Mouse (Mus musculus): ENCODE measurements around the gene Mrnip. TPM values are rescaled to one million over a fixed set of nuclear protein-coding genes. Genes with fewer than 3 reads are reported as not detected.

The Mrnip gene
- polyA plus RNA-seq, 1 experiment from 2014 or later, result 38.8 TPM

DNA sequence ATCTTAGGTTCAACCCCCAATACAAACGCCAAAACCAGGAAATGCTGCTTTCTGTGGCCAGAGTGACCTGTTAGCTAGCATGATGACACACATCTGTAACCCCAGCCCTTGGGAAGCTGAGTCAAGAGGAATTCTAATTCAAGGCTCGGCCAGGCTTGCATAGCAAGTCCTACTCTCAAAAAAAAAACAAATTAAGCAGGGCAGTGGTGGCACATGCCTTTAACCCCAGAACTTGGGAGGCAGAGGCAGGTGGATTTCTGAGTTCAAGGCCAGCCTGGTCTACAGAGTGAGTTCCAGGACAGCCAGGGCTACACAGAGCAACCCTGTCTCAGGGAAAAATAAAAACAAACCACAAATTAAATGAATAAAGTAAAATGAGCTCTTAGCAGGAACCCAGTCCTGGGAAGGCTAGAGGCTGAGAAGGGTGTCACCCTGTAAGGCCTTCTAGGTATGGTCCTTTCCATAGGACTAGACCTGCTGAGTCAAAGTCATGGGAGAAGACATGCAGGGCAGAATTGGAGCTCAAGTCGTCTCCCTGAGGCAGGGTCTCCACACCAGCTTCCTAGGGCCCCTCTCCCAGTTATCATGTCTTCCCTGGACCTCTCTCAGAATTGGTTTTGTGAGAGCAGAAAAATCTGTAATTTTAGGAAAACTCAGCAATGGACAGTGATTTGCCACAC is 38.0 kb downstream of the Mrnip start:
- Histone ChIP-seq H3K27me3 (ENCODE audit: control insufficient read depth, insufficient read depth, low read length) (no peaks in the 10 kb centered on the region), H3K36me3 (ENCODE audit: control insufficient read depth, insufficient read depth, low read length) (peaks cover 5% of the 10 kb centered on the region), H3K9ac (replicated peaks; ENCODE audit: low read length) (no peak overlapping the region), H3K9me3 (ENCODE audit: control insufficient read depth, low read length) (no peaks in the 10 kb centered on the region), H3K27ac (replicated peaks; ENCODE audit: low read depth, low read length) (no peak overlapping the region), H3K4me3 (replicated peaks; ENCODE audit: low read depth, low read length) (no peak overlapping the region), H3K4me1 (ENCODE audit: control insufficient read depth, insufficient read depth, low read length) (peaks cover 22% of the 10 kb centered on the region), H3K4me2 (ENCODE audit: low read length) (no peak overlapping the region)
- WGBS, result 80% methylated on average over 3 of the region's 3 CpGs
- ATAC-seq (ENCODE audit: low FRiP score, low TSS enrichment), result no peak
- DNase-seq, result no peak

DNA sequence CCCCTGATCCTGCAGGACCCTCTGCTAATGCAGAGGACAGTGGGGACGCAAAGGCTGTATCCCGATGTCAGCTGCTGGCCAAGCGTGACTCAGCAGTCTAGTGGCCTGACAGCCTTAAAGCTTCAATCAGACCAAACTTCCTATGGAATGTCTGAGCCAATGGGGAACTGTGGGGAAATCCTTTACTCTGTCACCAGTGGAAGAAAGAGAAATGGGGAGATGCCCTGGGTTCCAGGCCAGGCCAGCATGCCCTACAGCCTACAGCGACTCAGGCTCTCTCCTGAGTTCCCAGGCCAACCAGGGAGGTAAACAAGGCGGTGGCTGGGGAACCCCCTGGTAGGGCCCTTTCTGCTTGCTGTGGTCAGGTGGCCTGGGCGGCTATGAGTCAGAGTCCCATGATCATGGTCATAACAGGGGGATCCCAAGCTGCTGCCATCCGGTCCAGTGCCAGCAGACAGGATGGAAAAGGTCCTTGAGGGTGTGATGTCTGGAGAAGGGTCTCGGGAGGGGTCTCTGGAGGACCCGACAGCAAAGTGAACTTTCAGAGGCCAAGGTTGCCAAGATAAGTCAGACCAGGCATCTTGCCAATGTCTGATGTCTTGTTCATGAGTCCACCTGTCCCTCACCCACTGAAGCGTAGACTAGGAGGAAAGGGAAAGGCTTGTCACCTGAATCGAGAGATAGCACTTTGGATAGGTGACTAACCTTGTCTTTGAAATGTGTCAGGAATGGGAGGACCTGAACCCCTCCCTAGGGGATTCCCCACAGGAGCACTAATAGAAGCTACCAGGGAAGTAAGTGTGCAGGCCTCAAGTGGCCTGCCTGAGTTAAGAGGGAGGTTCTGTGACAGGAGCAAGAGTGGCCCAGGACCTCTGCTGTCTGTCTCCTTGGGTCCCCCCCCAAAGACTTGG is 38.9 kb downstream of the Mrnip start:
- no peak overlapping the region for H3K27ac ChIP-seq (replicated peaks; ENCODE audit: low read depth, low read length)
- no peaks in the 10 kb centered on the region for H3K36me3 ChIP-seq (ENCODE audit: control insufficient read depth, insufficient read depth, low read length)
- no peak overlapping the region for H3K4me3 ChIP-seq (replicated peaks; ENCODE audit: low read depth, low read length)
- peaks cover 22% of the 10 kb centered on the region for H3K4me1 ChIP-seq (ENCODE audit: control insufficient read depth, insufficient read depth, low read length)
- DNase-seq, result no peak
- H3K27me3 ChIP-seq (ENCODE audit: control insufficient read depth, insufficient read depth, low read length), result no peaks in the 10 kb centered on the region
- 65% methylated on average over 11 of the region's 11 CpGs for WGBS
- no peaks in the 10 kb centered on the region for H3K9me3 ChIP-seq (ENCODE audit: control insufficient read depth, low read length)
- H3K4me2 ChIP-seq (ENCODE audit: low read length), result no peak overlapping the region
- H3K9ac ChIP-seq (replicated peaks; ENCODE audit: low read length), result no peak overlapping the region
- no peak for ATAC-seq (ENCODE audit: low FRiP score, low TSS enrichment)

DNA sequence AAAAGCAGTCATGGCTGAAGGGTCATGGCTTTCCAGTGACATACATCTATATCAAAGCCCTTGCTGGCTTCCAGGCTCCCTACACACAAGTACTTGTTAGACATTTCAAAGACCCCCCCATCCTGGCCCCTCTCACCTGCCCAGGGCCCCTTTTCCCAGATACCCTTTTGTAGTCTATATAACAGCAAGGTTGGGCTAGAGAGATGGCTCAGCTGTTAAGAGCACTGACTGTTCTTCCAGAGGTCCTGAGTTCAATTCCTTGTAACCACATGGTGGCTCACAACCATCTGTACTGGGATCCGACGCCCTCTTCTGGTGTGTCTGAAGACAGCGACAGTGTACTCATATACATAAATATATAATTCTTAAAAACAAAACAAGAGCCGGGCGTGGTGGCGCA is 40.4 kb downstream of the Mrnip start:
- no peak overlapping the region for H3K9ac ChIP-seq (replicated peaks; ENCODE audit: low read length)
- H3K27me3 ChIP-seq (ENCODE audit: control insufficient read depth, insufficient read depth, low read length), result no peaks in the 10 kb centered on the region
- peaks cover 11% of the 10 kb centered on the region; the same call in 1 of the 2 replicates for H3K4me1 ChIP-seq (ENCODE audit: control insufficient read depth, insufficient read depth, low read length)
- no peak overlapping the region for H3K4me2 ChIP-seq (ENCODE audit: low read length)
- no peaks in the 10 kb centered on the region for H3K9me3 ChIP-seq (ENCODE audit: control insufficient read depth, low read length)
- H3K27ac ChIP-seq (replicated peaks; ENCODE audit: low read depth, low read length), result no peak overlapping the region
- H3K4me3 ChIP-seq (replicated peaks; ENCODE audit: low read depth, low read length), result no peak overlapping the region
- DNase-seq (no peak), ATAC-seq (ENCODE audit: low FRiP score, low TSS enrichment) (no peak)
- H3K36me3 ChIP-seq (ENCODE audit: control insufficient read depth, insufficient read depth, low read length), result no peaks in the 10 kb centered on the region
- 90% methylated on average over 6 of the region's 6 CpGs for WGBS

DNA sequence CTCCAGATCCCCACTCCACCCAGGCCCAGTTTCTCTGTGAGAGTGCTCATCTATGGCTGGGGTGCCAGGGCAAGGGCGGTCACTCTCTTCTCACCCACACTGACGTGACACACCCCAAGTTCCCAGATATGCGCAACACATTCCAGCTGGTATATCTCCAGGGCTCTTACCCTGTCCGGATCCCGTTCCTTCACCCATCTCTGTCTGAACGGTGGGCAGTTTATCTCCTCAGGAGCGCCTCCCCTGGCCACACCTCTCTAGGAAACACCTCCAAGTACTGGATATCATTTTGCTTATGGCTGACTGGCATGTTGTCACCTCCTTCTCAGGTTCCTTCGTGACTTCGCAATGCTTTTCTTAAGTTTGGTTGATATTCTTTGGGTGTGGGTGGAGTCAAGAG is 41.4 kb downstream of the Mrnip start:
- no peaks in the 10 kb centered on the region for H3K9me3 ChIP-seq (ENCODE audit: control insufficient read depth, low read length)
- no peaks in the 10 kb centered on the region for H3K27me3 ChIP-seq (ENCODE audit: control insufficient read depth, insufficient read depth, low read length)
- DNase-seq, result no peak
- no peak for ATAC-seq (ENCODE audit: low FRiP score, low TSS enrichment)
- no peaks in the 10 kb centered on the region for H3K36me3 ChIP-seq (ENCODE audit: control insufficient read depth, insufficient read depth, low read length)
- no peak overlapping the region for H3K4me2 ChIP-seq (ENCODE audit: low read length)
- no peak overlapping the region for H3K9ac ChIP-seq (replicated peaks; ENCODE audit: low read length)
- no peak overlapping the region for H3K4me3 ChIP-seq (replicated peaks; ENCODE audit: low read depth, low read length)
- 26% methylated on average over 9 of the region's 9 CpGs for WGBS
- H3K4me1 ChIP-seq (ENCODE audit: control insufficient read depth, insufficient read depth, low read length), result peaks cover 11% of the 10 kb centered on the region; the same call in 1 of the 2 replicates
- H3K27ac ChIP-seq (replicated peaks; ENCODE audit: low read depth, low read length), result no peak overlapping the region

DNA sequence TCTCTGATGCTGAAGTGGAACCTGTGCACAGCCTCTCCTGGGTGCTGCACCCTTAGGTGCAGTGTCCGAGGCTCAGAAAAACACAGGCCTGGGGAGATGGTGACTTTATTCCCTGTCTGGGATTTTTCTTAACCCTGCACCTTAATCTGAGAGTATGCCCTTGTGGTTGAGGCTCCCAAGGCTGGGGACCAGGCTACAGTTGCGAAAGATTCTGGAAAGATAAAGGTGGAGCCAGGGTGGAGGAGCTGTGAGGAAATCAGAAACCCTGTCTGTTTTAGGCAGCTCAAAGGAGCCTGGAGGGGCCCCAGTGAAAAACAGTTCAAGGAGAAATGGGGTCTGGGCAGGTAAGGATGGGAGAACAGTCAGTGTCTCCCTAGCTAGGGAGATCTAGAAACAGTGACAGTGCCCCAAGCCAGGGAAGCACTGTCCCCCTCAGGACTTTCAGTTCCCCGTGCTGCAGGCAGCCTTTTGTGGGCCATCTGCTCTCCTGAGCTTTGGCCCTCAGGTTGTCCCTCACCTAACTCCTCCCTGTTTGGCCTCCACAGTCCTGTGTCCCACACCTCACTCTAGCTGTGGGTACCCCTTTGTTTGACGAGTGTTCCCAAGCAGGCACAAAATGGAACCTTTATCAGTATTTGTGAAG is 42.6 kb downstream of the Mrnip start:
- Histone ChIP-seq H3K4me3 (replicated peaks; ENCODE audit: low read depth, low read length) (no peak overlapping the region), H3K27me3 (ENCODE audit: control insufficient read depth, insufficient read depth, low read length) (no peaks in the 10 kb centered on the region), H3K4me1 (ENCODE audit: control insufficient read depth, insufficient read depth, low read length) (0 out of 2 replicates have a peak, but pooled peaks cover 6% of the 10 kb centered on the region), H3K9ac (replicated peaks; ENCODE audit: low read length) (no peak overlapping the region), H3K27ac (replicated peaks; ENCODE audit: low read depth, low read length) (no peak overlapping the region), H3K9me3 (ENCODE audit: control insufficient read depth, low read length) (no peaks in the 10 kb centered on the region), H3K4me2 (ENCODE audit: low read length) (no peak overlapping the region), H3K36me3 (ENCODE audit: control insufficient read depth, insufficient read depth, low read length) (no peaks in the 10 kb centered on the region)
- ATAC-seq (ENCODE audit: low FRiP score, low TSS enrichment), result no peak
- no peak for DNase-seq
- WGBS, result 82% methylated on average over 4 of the region's 4 CpGs

DNA sequence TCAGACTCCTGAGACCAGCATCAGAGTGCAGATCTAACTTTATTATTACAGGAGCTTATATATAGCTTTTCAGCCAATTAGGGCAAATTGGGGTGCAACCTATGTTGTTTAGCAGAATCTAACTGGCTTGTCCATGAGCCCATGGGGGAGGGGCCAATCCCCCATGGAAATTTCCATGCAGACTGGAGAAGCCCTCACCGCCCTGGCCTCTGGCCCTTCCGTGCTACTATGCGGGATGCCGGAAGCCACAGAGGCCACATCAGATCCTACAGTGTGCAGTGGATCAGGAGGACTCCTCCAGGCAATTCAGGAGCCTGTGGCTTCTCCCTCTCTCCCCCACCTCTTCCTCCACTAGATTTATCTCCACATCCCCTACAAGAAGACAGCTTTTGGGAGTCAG is 43.6 kb downstream of the Mrnip start:
- no peaks in the 10 kb centered on the region for H3K27me3 ChIP-seq (ENCODE audit: control insufficient read depth, insufficient read depth, low read length)
- no peak overlapping the region for H3K4me3 ChIP-seq (replicated peaks; ENCODE audit: low read depth, low read length)
- no peak overlapping the region for H3K27ac ChIP-seq (replicated peaks; ENCODE audit: low read depth, low read length)
- no peaks in the 10 kb centered on the region for H3K36me3 ChIP-seq (ENCODE audit: control insufficient read depth, insufficient read depth, low read length)
- H3K9me3 ChIP-seq (ENCODE audit: control insufficient read depth, low read length), result no peaks in the 10 kb centered on the region
- DNase-seq (no peak), ATAC-seq (ENCODE audit: low FRiP score, low TSS enrichment) (no peak)
- H3K9ac ChIP-seq (replicated peaks; ENCODE audit: low read length), result no peak overlapping the region
- 67% methylated on average over 4 of the region's 4 CpGs for WGBS
- no peak overlapping the region for H3K4me2 ChIP-seq (ENCODE audit: low read length)
- peaks cover 10% of the 10 kb centered on the region for H3K4me1 ChIP-seq (ENCODE audit: control insufficient read depth, insufficient read depth, low read length)

DNA sequence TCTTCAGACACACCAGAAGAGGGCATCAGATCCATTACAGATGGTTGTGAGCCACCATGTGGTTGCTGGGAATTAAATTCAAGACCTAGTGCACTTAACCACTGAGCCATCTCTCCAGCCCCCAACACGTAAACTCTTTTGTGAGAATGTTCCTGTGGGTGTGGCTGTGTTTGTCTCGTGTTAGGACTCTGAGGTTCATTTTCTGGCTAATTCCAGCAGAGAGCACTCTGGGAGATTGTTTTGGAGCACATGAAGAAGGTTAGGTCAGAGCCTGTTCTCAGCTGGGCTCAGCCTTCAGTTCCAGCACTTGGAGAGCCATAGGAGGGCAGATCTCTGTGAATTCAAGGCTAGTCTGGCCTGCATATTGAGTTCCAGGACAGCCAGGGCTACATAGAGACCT is 45.6 kb downstream of the Mrnip start:
- H3K4me3 ChIP-seq (replicated peaks; ENCODE audit: low read depth, low read length), result no peak overlapping the region
- no peak overlapping the region for H3K4me2 ChIP-seq (ENCODE audit: low read length)
- no peak for ATAC-seq (ENCODE audit: low FRiP score, low TSS enrichment)
- no peaks in the 10 kb centered on the region for H3K27me3 ChIP-seq (ENCODE audit: control insufficient read depth, insufficient read depth, low read length)
- H3K9me3 ChIP-seq (ENCODE audit: control insufficient read depth, low read length), result no peaks in the 10 kb centered on the region
- DNase-seq, result no peak
- peaks cover 23% of the 10 kb centered on the region for H3K4me1 ChIP-seq (ENCODE audit: control insufficient read depth, insufficient read depth, low read length)
- no peak overlapping the region for H3K27ac ChIP-seq (replicated peaks; ENCODE audit: low read depth, low read length)
- no peak overlapping the region for H3K9ac ChIP-seq (replicated peaks; ENCODE audit: low read length)
- 55% methylated on average over 2 of the region's 2 CpGs for WGBS
- H3K36me3 ChIP-seq (ENCODE audit: control insufficient read depth, insufficient read depth, low read length), result no peaks in the 10 kb centered on the region

DNA sequence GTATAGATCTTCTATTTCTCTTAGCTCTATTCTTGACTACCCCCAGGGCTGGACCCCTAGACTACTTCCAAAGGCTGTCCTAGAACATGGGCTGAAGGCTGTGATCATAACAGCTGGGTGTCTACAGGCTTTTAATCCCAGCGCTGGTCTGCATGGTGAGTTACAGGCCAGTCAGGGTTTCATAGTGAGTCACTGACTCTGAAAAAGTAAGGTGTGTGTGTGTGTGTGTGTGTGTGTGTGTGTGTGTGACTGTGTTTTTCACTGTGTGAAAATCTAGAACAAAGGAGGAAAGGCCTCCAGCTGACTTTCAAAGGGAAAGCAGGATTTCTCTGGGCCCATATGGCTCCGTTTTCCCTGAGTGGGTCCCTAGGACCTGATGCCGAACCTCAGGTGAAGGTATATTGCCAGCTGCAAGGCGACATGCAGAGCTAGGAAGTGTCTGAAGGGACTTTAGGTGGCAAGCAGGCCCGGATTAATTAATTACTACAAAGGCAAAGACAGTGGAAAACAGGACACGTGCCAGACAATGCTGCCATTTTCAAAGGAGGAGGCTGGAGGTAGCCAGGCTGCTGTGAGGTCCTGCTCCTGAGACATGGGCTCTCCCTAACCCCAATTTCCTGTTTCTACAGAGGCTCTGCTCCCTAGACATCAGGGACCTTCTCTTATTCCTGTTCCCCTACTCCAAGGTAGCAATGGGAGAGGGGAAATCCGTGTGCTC is 48.5 kb downstream of the Mrnip start:
- H3K4me1 ChIP-seq (ENCODE audit: control insufficient read depth, insufficient read depth, low read length), result peaks cover 36% of the 10 kb centered on the region
- H3K36me3 ChIP-seq (ENCODE audit: control insufficient read depth, insufficient read depth, low read length), result no peaks in the 10 kb centered on the region
- peak overlapping the region; percentile 45; the same call in 1 of the 2 replicates for H3K27ac ChIP-seq (replicated peaks; ENCODE audit: low read depth, low read length)
- peak overlapping the region; percentile 73; the same call in 1 of the 2 replicates for H3K4me3 ChIP-seq (replicated peaks; ENCODE audit: low read depth, low read length)
- peak overlapping the region; percentile 29 for H3K9ac ChIP-seq (replicated peaks; ENCODE audit: low read length)
- WGBS, result 52% methylated on average over 7 of the region's 7 CpGs
- H3K4me2 ChIP-seq (ENCODE audit: low read length), result peak overlapping the region; percentile 92
- H3K27me3 ChIP-seq (ENCODE audit: control insufficient read depth, insufficient read depth, low read length), result no peaks in the 10 kb centered on the region
- ATAC-seq (ENCODE audit: low FRiP score, low TSS enrichment) (no peak), DNase-seq (no peak)
- no peaks in the 10 kb centered on the region for H3K9me3 ChIP-seq (ENCODE audit: control insufficient read depth, low read length)
